8 mouse cellular contexts compared by ENCODE assay signal in the genomic region with DNA sequence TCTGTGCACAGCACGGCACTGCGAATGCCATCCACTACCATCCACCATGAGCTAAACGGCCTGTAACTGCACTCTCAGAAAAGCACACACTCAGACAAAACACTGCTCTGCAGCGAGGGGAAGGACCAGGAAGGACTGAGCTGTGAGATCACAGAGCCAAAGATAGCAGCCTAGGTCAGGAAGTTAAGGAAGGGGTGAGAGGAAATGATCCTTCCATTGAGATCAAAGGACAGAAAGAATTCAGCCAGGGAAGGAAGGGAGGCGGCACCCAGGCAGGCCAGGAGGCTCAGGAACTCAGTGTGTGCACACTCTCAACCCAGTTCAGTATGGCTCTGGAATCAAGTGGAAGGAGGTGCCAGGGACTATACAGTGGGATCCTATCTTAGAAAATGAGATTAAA. TPM values are rescaled to one million over a fixed set of nuclear protein-coding genes. Genes with fewer than 3 reads are reported as not detected.
DNase-seq lines count a peak whose midpoint lies in the region; ATAC-seq and TF ChIP-seq lines count a peak whose summit lies in the region.

No protein-coding gene starts in this region.

- peaks cover 8% of the 10 kb centered on the region for H3K36me3 ChIP-seq in heart, embryonic 10.5 days
- H3K36me3 ChIP-seq in kidney, postnatal 0 days (ENCODE audit: insufficient read depth, low read length), result no peaks in the 10 kb centered on the region
- H3K36me3 ChIP-seq in small intestine, adult 2 months (ENCODE audit: control insufficient read depth, insufficient read depth, low read length), result no peaks in the 10 kb centered on the region

- peak overlapping the region; percentile 86 for H3K27ac ChIP-seq in heart, embryonic 10.5 days
- H3K27ac ChIP-seq in kidney, postnatal 0 days, result no peak overlapping the region
- peak overlapping the region; percentile 58 for H3K27ac ChIP-seq in small intestine, adult 2 months (ENCODE audit: insufficient read depth, low read depth, low read length)

- no peak overlapping the region for H3K9ac ChIP-seq in kidney, postnatal 0 days (ENCODE audit: low read depth, low read length)

- H3K4me2 ChIP-seq in kidney, postnatal 0 days (ENCODE audit: low read length), result no peak overlapping the region

- 0 out of 2 replicates have a peak, but pooled peaks cover 5% of the 10 kb centered on the region for H3K9me3 ChIP-seq in heart, embryonic 10.5 days
- peaks cover 5% of the 10 kb centered on the region; the same call in 1 of the 2 replicates for H3K9me3 ChIP-seq in kidney, postnatal 0 days (replicated peaks; ENCODE audit: low read length)

- no peaks in the 10 kb centered on the region for H3K27me3 ChIP-seq in heart, embryonic 10.5 days (ENCODE audit: insufficient read depth, poor library complexity, severe bottlenecking)
- H3K27me3 ChIP-seq in kidney, postnatal 0 days (ENCODE audit: insufficient read depth, low read length), result no peaks in the 10 kb centered on the region
- H3K27me3 ChIP-seq in small intestine, adult 2 months (ENCODE audit: control insufficient read depth, insufficient read depth, low read length), result no peaks in the 10 kb centered on the region

- WGBS in heart, embryonic 10.5 days, result 17% methylated on average over 5 of the region's 5 CpGs
- 19% methylated on average over 5 of the region's 5 CpGs for WGBS in kidney, postnatal 0 days
- WGBS in small intestine, adult 2 months, result 35% methylated on average over 5 of the region's 5 CpGs

- peak; percentile 38 for DNase-seq in kidney, adult 11 months
- DNase-seq in kidney, adult 18-20 months, result no peak
- peak; percentile 89 for DNase-seq in heart, embryonic 10.5 days (ENCODE audit: low spot score)
- peak; percentile 58 for DNase-seq in kidney, postnatal 0 days (ENCODE audit: low spot score)
- no peak for DNase-seq in cerebellum, postnatal 14 days
- DNase-seq in thymus, adult 18-20 months, result no peak
- DNase-seq in thymus, postnatal 25 days, result no peak

- 0 out of 2 replicates have a peak, but pooled peaks have one; percentile 36 for ATAC-seq in kidney, postnatal 0 days (replicated peaks; ENCODE audit: low FRiP score, low read depth)

- TF ChIP-seq POLR2A in small intestine, adult 2 months (IDR thresholded peaks at IDR 0.05; ENCODE audit: low read depth, low read length), result no peak

- H3K4me3 ChIP-seq in heart, embryonic 10.5 days, result no peak overlapping the region
- H3K4me3 ChIP-seq in kidney, postnatal 0 days (replicated peaks; ENCODE audit: low read depth, low read length), result no peak overlapping the region
- H3K4me3 ChIP-seq in small intestine, adult 2 months (ENCODE audit: low read depth, low read length), result no peak overlapping the region

- no peak for TF ChIP-seq CTCF in kidney, postnatal 0 days (IDR thresholded peaks at IDR 0.05; ENCODE audit: low read depth)
- no peak for TF ChIP-seq CTCF in small intestine, adult 2 months (IDR thresholded peaks at IDR 0.05; ENCODE audit: extremely low read depth, insufficient read length, insufficient replicate concordance, low read depth, low read length)

- H3K4me1 ChIP-seq in heart, embryonic 10.5 days, result peaks cover 37% of the 10 kb centered on the region
- no peaks in the 10 kb centered on the region for H3K4me1 ChIP-seq in kidney, postnatal 0 days (replicated peaks; ENCODE audit: insufficient read depth, low read length)
- H3K4me1 ChIP-seq in small intestine, adult 2 months (ENCODE audit: control insufficient read depth, insufficient read depth, insufficient read length, low read length), result peaks cover 2% of the 10 kb centered on the region; the same call in 1 of the 2 replicates

RNA-seq across cellular contexts. Expression of a gene that starts 14.1 kb away (rescaled TPM):
- polyA plus RNA-seq in heart, embryonic 10.5 days (2016; fragmentation: Nextera tagmentation; extraction: Ambion mirVana), result 8.7 and 11.3 TPM in 2 replicates
- 8.3 and 9.6 TPM in 2 replicates for polyA plus RNA-seq in kidney, postnatal 0 days (2015; fragmentation: Nextera tagmentation; extraction: Ambion mirVana)
- polyA plus RNA-seq in small intestine, adult 2 months (2012; rRNA removed), result 1.1 and 2.6 TPM in 2 replicates

RNA-seq across cellular contexts. Expression of a gene that starts 37.6 kb away (rescaled TPM):
- 339 and 374 TPM in 2 replicates for polyA plus RNA-seq in heart, embryonic 10.5 days (2016; fragmentation: Nextera tagmentation; extraction: Ambion mirVana)
- polyA plus RNA-seq in kidney, postnatal 0 days (2015; fragmentation: Nextera tagmentation; extraction: Ambion mirVana), result 326 and 345 TPM in 2 replicates
- polyA plus RNA-seq in small intestine, adult 2 months (2012; rRNA removed), result 104 and 213 TPM in 2 replicates

Comparison
In these comparisons a context has a peak if more than half of its experiments do, and no peak if none do; other contexts are left out.
1. DNase-seq: peak in kidney, adult 11 months (single experiment), heart, embryonic 10.5 days (single experiment) and kidney, postnatal 0 days (single experiment); none in kidney, adult 18-20 months (single experiment), cerebellum, postnatal 14 days (0 of 2), thymus, adult 18-20 months (0 of 2) and thymus, postnatal 25 days (single experiment).